Mouse (Mus musculus): ENCODE results near the gene Scaf8. TPM values are rescaled to one million over a fixed set of nuclear protein-coding genes. Genes with fewer than 3 reads are reported as not detected.
"Not testable (repeated sequence)": the region's sequence is repeated elsewhere in the genome, so short reads cannot be mapped to it uniquely, and the experiment has no call there.

Gene Scaf8
- total and polyA plus RNA-seq, 3 experiments: 23.9 to 47.3 (median 30.7) TPM

DNA sequence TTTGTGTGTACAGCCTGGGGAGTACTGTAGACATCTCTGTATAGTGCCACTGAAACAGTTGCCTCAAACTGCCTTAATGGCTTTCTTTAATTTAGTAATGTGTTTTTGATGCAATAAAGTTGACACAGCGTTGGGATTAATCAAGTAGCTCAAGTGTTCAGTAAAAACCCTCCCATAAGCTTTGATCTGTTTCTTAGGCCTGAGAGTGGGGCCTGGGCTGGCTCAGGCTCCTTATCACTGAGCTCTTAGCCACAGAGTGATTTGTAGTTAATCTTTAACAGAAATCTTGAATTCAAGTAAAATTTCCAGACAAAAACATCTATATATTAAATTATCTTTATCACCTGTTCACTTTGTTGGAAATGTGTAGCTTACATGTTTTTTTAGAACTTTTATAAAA lies 8.8 kb downstream of the Scaf8 start:
- Histone ChIP-seq H3K4me1 (ENCODE audit: control insufficient read depth in 1 of 2, insufficient read depth in 2 of 2) (peaks cover 2 to 47% of the 10 kb centered on the region in 2 experiments; a peak in 2 of 4 replicates), H3K36me3 (replicated peaks in 1 of 2; ENCODE audit: control insufficient read depth in 1 of 2, insufficient read depth in 1 of 2, low read length in 1 of 2) (peaks cover 0 to 34% of the 10 kb centered on the region in 2 experiments), H3K79me2 (replicated peaks; ENCODE audit: control insufficient read depth, extremely low read depth, insufficient read depth, poor library complexity, severe bottlenecking) (peaks cover 79% of the 10 kb centered on the region)
- in situ Hi-C loops (cut with MboI; ENCODE audit: low pct_ligation_motif_present, low pct_unique_long_range_greater_than_20kb, low sequenced_read_pairs); dilution Hi-C loops (cut with MboI; ENCODE audit: extremely low pct_ligation_motif_present, extremely low pct_unique_long_range_greater_than_20kb, low sequenced_read_pairs); H3K4me2 ChIP-seq (ENCODE audit: insufficient read depth, low read depth, poor library complexity, severe bottlenecking); H3K27me3 ChIP-seq (replicated peaks); H3K9ac ChIP-seq (ENCODE audit: insufficient read depth, low read depth); H3K27ac ChIP-seq (ENCODE audit: insufficient read depth, low read depth); DNase-seq (ENCODE audit: extremely low read depth); H3K9me3 ChIP-seq (replicated peaks; ENCODE audit: low read length); H3K4me3 ChIP-seq (replicated peaks in 1 of 3; ENCODE audit: low read depth in 2 of 3, low read length in 2 of 3, poor library complexity in 1 of 3): not testable (repeated sequence)

DNA sequence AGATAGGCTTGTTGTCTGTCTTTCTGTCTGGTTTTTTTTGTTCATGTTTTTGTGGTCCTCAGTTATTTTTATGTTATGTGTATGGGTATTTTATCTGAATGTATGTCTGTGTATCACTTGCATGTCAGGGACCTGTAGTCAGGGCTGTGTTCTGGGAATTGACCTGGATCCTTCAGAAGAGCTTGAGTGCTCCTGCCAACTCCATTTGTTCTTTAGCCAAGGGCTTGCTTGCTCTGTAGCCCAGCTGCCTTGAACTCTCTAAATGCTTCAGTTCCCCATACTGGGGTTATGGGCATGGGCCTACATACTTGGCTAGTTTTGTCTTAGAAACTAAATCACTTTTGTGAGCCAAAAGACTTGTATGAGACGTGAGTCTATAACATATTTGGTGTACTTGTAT lies 13.9 kb downstream of the Scaf8 start:
- H3K4me1 ChIP-seq (ENCODE audit: control insufficient read depth in 1 of 2, insufficient read depth in 2 of 2): peaks cover 3 to 39% of the 10 kb centered on the region in 2 experiments
- dilution Hi-C loops (cut with MboI; ENCODE audit: extremely low pct_ligation_motif_present, extremely low pct_unique_long_range_greater_than_20kb, low sequenced_read_pairs): no loop called here
- no peaks in the 10 kb centered on the region for H3K27me3 ChIP-seq (replicated peaks)

DNA sequence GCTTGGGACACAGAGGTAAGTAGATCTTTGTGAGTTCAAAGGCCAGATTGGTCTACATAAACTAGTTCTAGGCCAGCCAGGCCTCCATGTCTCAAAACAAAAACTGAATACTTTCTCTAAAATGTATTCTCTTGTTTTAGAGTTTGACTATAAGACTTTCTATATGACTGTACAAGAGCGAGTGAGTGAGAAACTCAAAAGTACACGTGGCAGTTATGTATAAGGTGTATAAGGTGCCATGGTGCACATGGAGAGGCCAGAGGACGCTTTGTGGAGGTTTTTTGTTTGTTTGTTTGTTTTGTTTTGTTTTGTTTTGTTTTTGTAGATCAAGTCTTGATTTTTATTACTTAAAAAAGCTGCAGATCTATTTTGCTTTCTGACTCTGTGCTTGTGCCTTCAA lies 15.0 kb downstream of the Scaf8 start:
- peak overlapping the region; percentile 43; the same call in 1 of the 2 replicates for H3K4me2 ChIP-seq (ENCODE audit: insufficient read depth, low read depth, poor library complexity, severe bottlenecking)
- H3K9me3 ChIP-seq (replicated peaks; ENCODE audit: low read length): no peaks in the 10 kb centered on the region
- dilution Hi-C loops (cut with MboI; ENCODE audit: extremely low pct_ligation_motif_present, extremely low pct_unique_long_range_greater_than_20kb, low sequenced_read_pairs) (no loop called here), in situ Hi-C loops (cut with MboI; ENCODE audit: low pct_ligation_motif_present, low pct_unique_long_range_greater_than_20kb, low sequenced_read_pairs) (no loop called here)
- peaks cover 84% of the 10 kb centered on the region for H3K79me2 ChIP-seq (replicated peaks; ENCODE audit: control insufficient read depth, extremely low read depth, insufficient read depth, poor library complexity, severe bottlenecking)
- peaks cover 3 to 35% of the 10 kb centered on the region in 2 experiments for H3K4me1 ChIP-seq (ENCODE audit: control insufficient read depth in 1 of 2, insufficient read depth in 2 of 2)
- no peak overlapping the region for H3K4me3 ChIP-seq (replicated peaks in 1 of 3; ENCODE audit: low read depth in 2 of 3, low read length in 2 of 3, poor library complexity in 1 of 3)
- no peak overlapping the region; the same call in 1 of the 2 replicates for H3K9ac ChIP-seq (ENCODE audit: insufficient read depth, low read depth)
- H3K27ac ChIP-seq (ENCODE audit: insufficient read depth, low read depth): peak overlapping the region; percentile 40; the same call in 1 of the 2 replicates
- peak; percentile 90; the same call in 1 of the 2 replicates for TF ChIP-seq MYC (IDR thresholded peaks at IDR 0.05; ENCODE audit: low read depth, low read length)
- TF ChIP-seq JUND (conservative IDR thresholded peaks at IDR 0.05; ENCODE audit: low read depth, low read length): peak; percentile 78
- no peak for TF ChIP-seq ZMIZ1 (IDR thresholded peaks at IDR 0.05; ENCODE audit: low read depth, low read length)
- no peak for TF ChIP-seq ZKSCAN1 (IDR thresholded peaks at IDR 0.05; ENCODE audit: borderline replicate concordance, low read depth, low read length)
- peak; percentile 50; the same call in 1 of the 2 replicates for TF ChIP-seq IRF4 (IDR thresholded peaks at IDR 0.05; ENCODE audit: low read depth, low read length)
- 0 out of 2 replicates have a peak, but pooled peaks have one; percentile 31 for TF ChIP-seq JUN (IDR thresholded peaks at IDR 0.05; ENCODE audit: insufficient read depth, low read depth, low read length)
- no peak for TF ChIP-seq CHD2 (IDR thresholded peaks at IDR 0.05; ENCODE audit: low read length)
- TF ChIP-seq MAX (IDR thresholded peaks at IDR 0.05; ENCODE audit: low read length): peak; percentile 66; the same call in 1 of the 2 replicates
- no peak; the same call in 1 of the 2 replicates for TF ChIP-seq SIN3A (IDR thresholded peaks at IDR 0.05; ENCODE audit: low read length)
- peaks cover 9 to 49% of the 10 kb centered on the region in 2 experiments for H3K36me3 ChIP-seq (replicated peaks in 1 of 2; ENCODE audit: control insufficient read depth in 1 of 2, insufficient read depth in 1 of 2, low read length in 1 of 2)
- H3K27me3 ChIP-seq (replicated peaks): no peaks in the 10 kb centered on the region
- DNase-seq (ENCODE audit: extremely low read depth): no peak

More for the DNA sequence above, 13.9 kb downstream of the Scaf8 start:
- no peaks in the 10 kb centered on the region for H3K9me3 ChIP-seq (replicated peaks; ENCODE audit: low read length)
- TF ChIP-seq USF2 (conservative IDR thresholded peaks at IDR 0.05; ENCODE audit: low read depth, low read length) (no peak), MAFK (IDR thresholded peaks at IDR 0.05; ENCODE audit: insufficient replicate concordance, low read length) (no peak), E2F4 (IDR thresholded peaks at IDR 0.05; ENCODE audit: insufficient replicate concordance, low read depth, low read length) (no peak), ZC3H11A (IDR thresholded peaks at IDR 0.05; ENCODE audit: low read depth, low read length) (no peak), RCOR1 (conservative IDR thresholded peaks at IDR 0.05; ENCODE audit: low read depth, low read length) (no peak), USF1 (IDR thresholded peaks at IDR 0.05; ENCODE audit: low read depth, low read length) (no peak), CHD1 (IDR thresholded peaks at IDR 0.05; ENCODE audit: low read depth, low read length) (no peak), ZNF384 (IDR thresholded peaks at IDR 0.05; ENCODE audit: low read depth, low read length) (no peak), ETS1 (conservative IDR thresholded peaks at IDR 0.05; ENCODE audit: low read depth, low read length) (no peak), MXI1 (IDR thresholded peaks at IDR 0.05; ENCODE audit: low read depth, low read length) (no peak), NRF1 (IDR thresholded peaks at IDR 0.05; ENCODE audit: low read depth, low read length) (no peak), EP300 (IDR thresholded peaks at IDR 0.05; ENCODE audit: low read length) (no peak), TCF12 (IDR thresholded peaks at IDR 0.05; ENCODE audit: low read depth, low read length) (no peak), POLR2A (IDR thresholded peaks at IDR 0.05; ENCODE audit: low read depth, low read length) (no peak), SMC3 (IDR thresholded peaks at IDR 0.05; ENCODE audit: low read depth, low read length) (no peak), IRF4 (IDR thresholded peaks at IDR 0.05; ENCODE audit: low read depth, low read length) (no peak), UBTF (IDR thresholded peaks at IDR 0.05; ENCODE audit: low read depth, low read length) (no peak)
- H3K4me2 ChIP-seq (ENCODE audit: insufficient read depth, low read depth, poor library complexity, severe bottlenecking): no peak overlapping the region
- in situ Hi-C loops (cut with MboI; ENCODE audit: low pct_ligation_motif_present, low pct_unique_long_range_greater_than_20kb, low sequenced_read_pairs): no loop called here
- H3K36me3 ChIP-seq (replicated peaks in 1 of 2; ENCODE audit: control insufficient read depth in 1 of 2, insufficient read depth in 1 of 2, low read length in 1 of 2): peaks cover 9 to 55% of the 10 kb centered on the region in 2 experiments
- H3K9ac ChIP-seq (ENCODE audit: insufficient read depth, low read depth): no peak overlapping the region
- no peak for DNase-seq (ENCODE audit: extremely low read depth)
- H3K4me3 ChIP-seq (replicated peaks in 1 of 3; ENCODE audit: low read depth in 2 of 3, low read length in 2 of 3, poor library complexity in 1 of 3): no peak overlapping the region
- H3K79me2 ChIP-seq (replicated peaks; ENCODE audit: control insufficient read depth, extremely low read depth, insufficient read depth, poor library complexity, severe bottlenecking): peaks cover 83% of the 10 kb centered on the region
- H3K27ac ChIP-seq (ENCODE audit: insufficient read depth, low read depth): no peak overlapping the region
